Mouse (Mus musculus) hindbrain, embryonic 16.5 days (tissue): ENCODE data around the gene Slc25a45. TPM values are rescaled to one million over a fixed set of nuclear protein-coding genes. Genes with fewer than 3 reads are reported as not detected.
"Not testable (repeated sequence)": the region's sequence is repeated elsewhere in the genome, so short reads cannot be mapped to it uniquely, and the experiment has no call there.

Experiments used
- ATAC-seq: fragments of 200-750 bp; cut with Nextera tagmentation; 2 replicates; pipeline ENCODE4 v1.8.0; 2017; ENCODE audit warnings: moderate TSS enrichment, moderate library complexity
- H3K27ac ChIP-seq: fragments of 300-500 bp; sonication (generic); 2 replicates; pipeline ENCODE4 v1.5.1; 2014; ENCODE audit warnings: low read depth, mild to moderate bottlenecking, control low read depth, low read length, moderate library complexity
- H3K27me3 ChIP-seq: fragments of 300-500 bp; sonication (generic); replicated peaks from 2 replicates; pipeline ENCODE4 v1.6.1; 2014; ENCODE audit warnings: low read length; ENCODE audit not compliant: control insufficient read depth, insufficient read depth
- H3K36me3 ChIP-seq: fragments of 300-500 bp; sonication (generic); 2 replicates; pipeline ENCODE4 v1.6.1; 2014; ENCODE audit warnings: mild to moderate bottlenecking, low read length, moderate library complexity, mixed read lengths; ENCODE audit not compliant: control insufficient read depth, insufficient read depth
- H3K4me1 ChIP-seq: fragments of 300-500 bp; sonication (generic); 2 replicates; pipeline ENCODE4 v1.6.1; 2014; ENCODE audit warnings: low read depth, low read length; ENCODE audit not compliant: control insufficient read depth, insufficient read depth
- H3K4me2 ChIP-seq: fragments of 300-500 bp; sonication (generic); 2 replicates; pipeline ENCODE4 v1.6.1; 2014; ENCODE audit warnings: mild to moderate bottlenecking, low read length, control low read depth, moderate library complexity
- H3K4me3 ChIP-seq: fragments of 300-500 bp; sonication (generic); 2 replicates; pipeline ENCODE4 v1.5.1; 2014; ENCODE audit warnings: mild to moderate bottlenecking, low read length, control low read depth, moderate library complexity
- H3K9ac ChIP-seq: fragments of 300-500 bp; sonication (generic); 2 replicates; pipeline ENCODE4 v1.6.1; 2014; ENCODE audit warnings: low read depth, mild to moderate bottlenecking, control low read depth, low read length, moderate library complexity
- H3K9me3 ChIP-seq: fragments of 300-500 bp; sonication (generic); 2 replicates; pipeline ENCODE4 v1.6.1; 2014; ENCODE audit warnings: mild to moderate bottlenecking, low read length, moderate library complexity; ENCODE audit not compliant: control insufficient read depth
- WGBS: fragments of 180-500 bp; shearing (Covaris S2); extraction: QIAGEN DNeasy Blood & Tissue Kit; methylation state at CpG from one replicate; pipeline ENCODE4 v1.1.7; 2014; 5-methylcytosine and 5-hydroxymethylcytosine counted together
- polyA plus RNA-seq: library from polyadenylated mRNA; unstranded; fragments of >200 nt; fragmentation: Nextera tagmentation; extraction: Ambion mirVana; gene quantifications from 2 replicates; pipeline ENCODE4 v1.2.1, GENCODE M21; 2015

Gene Slc25a45
- polyA plus RNA-seq, 1 experiment from 2014 or later: 2.6 TPM

GRCm38 (mm10) chr19:5879735-5880134, 2.1 kb downstream of the Slc25a45 start:
- Histone ChIP-seq H3K36me3 (no peaks in the 10 kb centered on the region), H3K9ac (no peak overlapping the region), H3K27me3 (no peaks in the 10 kb centered on the region), H3K27ac (no peak overlapping the region), H3K4me1 (peaks cover 4% of the 10 kb centered on the region), H3K4me2 (no peak overlapping the region), H3K9me3 (no peaks in the 10 kb centered on the region), H3K4me3 (no peak overlapping the region)
- WGBS: 95% methylated on average over 7 of the region's 7 CpGs
- no peak for ATAC-seq

- no peaks in the 10 kb centered on the region for H3K36me3 ChIP-seq
- H3K4me2 ChIP-seq: no peak overlapping the region
- WGBS: 93% methylated on average over 6 of the region's 6 CpGs
- ATAC-seq: no peak
- no peak overlapping the region for H3K4me3 ChIP-seq
- H3K4me1 ChIP-seq: no peaks in the 10 kb centered on the region
- no peaks in the 10 kb centered on the region for H3K9me3 ChIP-seq
- H3K27me3 ChIP-seq: no peaks in the 10 kb centered on the region
- H3K9ac ChIP-seq: no peak overlapping the region
- H3K27ac ChIP-seq: no peak overlapping the region
Observed at GRCm38 (mm10) chr19:5881155-5881554, 3.5 kb downstream of the Slc25a45 start.

- 80% methylated on average over 5 of the region's 5 CpGs for WGBS
- not testable (repeated sequence) for H3K27me3 ChIP-seq, H3K4me3 ChIP-seq, H3K4me1 ChIP-seq, ATAC-seq, H3K27ac ChIP-seq, H3K36me3 ChIP-seq, H3K9me3 ChIP-seq, H3K9ac ChIP-seq, H3K4me2 ChIP-seq
Observed at GRCm38 (mm10) chr19:5882079-5882478, 4.5 kb downstream of the Slc25a45 start.

GRCm38 (mm10) chr19:5883935-5884334, 6.3 kb downstream of the Slc25a45 start:
- Histone ChIP-seq H3K27me3 (no peaks in the 10 kb centered on the region), H3K4me3 (no peak overlapping the region), H3K36me3 (no peaks in the 10 kb centered on the region), H3K4me1 (no peaks in the 10 kb centered on the region), H3K9ac (no peak overlapping the region), H3K27ac (no peak overlapping the region), H3K9me3 (no peaks in the 10 kb centered on the region), H3K4me2 (no peak overlapping the region)
- ATAC-seq: no peak
- WGBS: 54% methylated on average over 1 of the region's 1 CpGs

GRCm38 (mm10) chr19:5885838-5886237, 8.2 kb downstream of the Slc25a45 start:
- Histone ChIP-seq H3K9ac (no peak overlapping the region), H3K27ac (no peak overlapping the region), H3K4me3 (no peak overlapping the region), H3K4me1 (no peaks in the 10 kb centered on the region), H3K27me3 (no peaks in the 10 kb centered on the region), H3K36me3 (no peaks in the 10 kb centered on the region), H3K9me3 (no peaks in the 10 kb centered on the region), H3K4me2 (no peak overlapping the region)
- ATAC-seq: no peak
- WGBS: 62% methylated on average over 4 of the region's 4 CpGs

- Histone ChIP-seq H3K4me2 (no peak overlapping the region), H3K27me3 (no peaks in the 10 kb centered on the region), H3K9me3 (no peaks in the 10 kb centered on the region), H3K36me3 (no peaks in the 10 kb centered on the region), H3K9ac (no peak overlapping the region), H3K27ac (no peak overlapping the region), H3K4me3 (no peak overlapping the region), H3K4me1 (peaks cover 9% of the 10 kb centered on the region)
- ATAC-seq: no peak
- 91% methylated on average over 3 of the region's 3 CpGs for WGBS
Observed at GRCm38 (mm10) chr19:5887234-5887815, 9.7 kb downstream of the Slc25a45 start.

- Histone ChIP-seq H3K27me3 (no peaks in the 10 kb centered on the region), H3K9me3 (no peaks in the 10 kb centered on the region), H3K9ac (no peak overlapping the region), H3K4me2 (no peak overlapping the region), H3K27ac (no peak overlapping the region), H3K4me1 (peaks cover 20% of the 10 kb centered on the region), H3K36me3 (no peaks in the 10 kb centered on the region), H3K4me3 (no peak overlapping the region)
- ATAC-seq: no peak
- WGBS: 71% methylated on average over 4 of the region's 4 CpGs
Observed at GRCm38 (mm10) chr19:5889211-5889610, 11.6 kb downstream of the Slc25a45 start.

- Histone ChIP-seq H3K4me2 (no peak overlapping the region), H3K36me3 (peaks cover 6% of the 10 kb centered on the region), H3K9ac (no peak overlapping the region), H3K27me3 (no peaks in the 10 kb centered on the region), H3K27ac (no peak overlapping the region), H3K4me3 (no peak overlapping the region), H3K4me1 (peaks cover 20% of the 10 kb centered on the region), H3K9me3 (no peaks in the 10 kb centered on the region)
- 92% methylated on average over 12 of the region's 12 CpGs for WGBS
- ATAC-seq: no peak
Observed at GRCm38 (mm10) chr19:5891521-5892258, 14.1 kb downstream of the Slc25a45 start.

- Histone ChIP-seq H3K4me3 (no peak overlapping the region), H3K4me2 (no peak overlapping the region; the same call in 1 of the 2 replicates)
- 93% methylated on average over 7 of the region's 7 CpGs for WGBS
Observed at GRCm38 (mm10) chr19:5892262-5892661, 14.7 kb downstream of the Slc25a45 start.

More at GRCm38 (mm10) chr19:5892262-5892661, 14.7 kb downstream of the Slc25a45 start:
- Histone ChIP-seq H3K36me3 (peaks cover 8% of the 10 kb centered on the region), H3K9ac (no peak overlapping the region), H3K27ac (no peak overlapping the region), H3K27me3 (no peaks in the 10 kb centered on the region), H3K9me3 (no peaks in the 10 kb centered on the region), H3K4me1 (peaks cover 20% of the 10 kb centered on the region)
- ATAC-seq: no peak
